In the genomic region with DNA sequence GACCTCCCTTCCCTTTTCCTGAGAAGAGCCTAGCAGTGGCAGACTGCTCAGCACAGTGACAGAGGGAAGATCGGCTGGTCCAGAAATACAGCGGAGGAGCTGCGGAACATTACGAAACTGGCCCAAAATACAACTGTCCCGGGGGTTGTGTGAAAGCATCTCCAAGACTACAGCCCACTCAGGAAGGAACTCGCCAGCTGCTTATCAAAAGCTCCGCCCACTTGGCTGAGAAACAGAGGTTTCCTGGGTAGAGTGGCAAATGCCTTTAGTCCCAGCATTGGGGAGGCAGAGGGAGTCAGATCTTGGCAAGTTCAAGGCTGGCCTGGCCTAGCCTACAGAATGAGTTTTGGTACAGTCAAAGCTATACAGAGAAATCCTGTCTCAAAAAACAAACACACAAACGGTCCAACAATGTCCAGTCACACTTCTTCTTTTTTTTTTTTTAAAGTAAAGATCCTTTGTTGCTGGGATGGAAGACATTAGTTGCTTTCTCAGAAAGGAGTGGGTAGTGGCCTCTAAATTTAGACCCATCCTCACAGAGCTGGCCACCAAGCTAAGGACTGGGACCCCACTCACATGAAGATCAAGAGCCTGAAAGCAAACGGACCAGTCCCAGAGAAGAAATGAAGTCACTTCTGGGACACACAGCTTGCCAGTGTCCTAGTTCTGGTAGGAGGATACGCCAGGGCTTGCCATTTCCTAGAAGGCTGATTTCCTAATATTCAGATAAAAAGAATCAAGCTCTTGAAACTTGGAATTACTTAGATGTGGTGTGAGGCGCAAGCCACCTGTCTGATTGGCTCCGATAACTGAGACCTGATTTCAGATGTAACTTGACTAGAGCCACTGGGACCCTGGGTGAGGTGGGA, we compare ENCODE assay signal across 9 mouse cellular contexts. TPM values are rescaled to one million over a fixed set of nuclear protein-coding genes. Genes with fewer than 3 reads are reported as not detected.
DNase-seq lines count a peak whose midpoint lies in the region; ATAC-seq and TF ChIP-seq lines count a peak whose summit lies in the region.
"Had no signal": no experiment of that assay in that cellular context is flagged by ENCODE, and none has a peak within 500 bp of the region (broad histone marks: within the 10 kb centered on the region; RNA-seq: fewer than 3 reads in every experiment).

No protein-coding gene starts in this region.

- no peak overlapping the region for H3K4me2 ChIP-seq in kidney, postnatal 0 days (ENCODE audit: low read length)
- peak overlapping the region; percentile 44 for H3K4me2 ChIP-seq in liver, embryonic 12.5 days
- H3K4me2 ChIP-seq: limb, embryonic 13.5 days had no signal

- H3K4me3 ChIP-seq in kidney, postnatal 0 days (replicated peaks; ENCODE audit: low read depth, low read length): no peak overlapping the region
- no peak overlapping the region for H3K4me3 ChIP-seq in liver, embryonic 12.5 days
- H3K4me3 ChIP-seq: limb, embryonic 13.5 days had no signal

- peak overlapping the region; percentile 31 for H3K27ac ChIP-seq in kidney, postnatal 0 days
- H3K27ac ChIP-seq in liver, embryonic 12.5 days: peak overlapping the region; percentile 22
- H3K27ac ChIP-seq: limb, embryonic 13.5 days had no signal

- H3K9me3 ChIP-seq in kidney, postnatal 0 days (replicated peaks; ENCODE audit: low read length): no peaks in the 10 kb centered on the region
- no peaks in the 10 kb centered on the region for H3K9me3 ChIP-seq in liver, embryonic 12.5 days (replicated peaks)
- H3K9me3 ChIP-seq: limb, embryonic 13.5 days had no signal

- H3K27me3 ChIP-seq in kidney, postnatal 0 days (ENCODE audit: insufficient read depth, low read length): no peaks in the 10 kb centered on the region
- H3K27me3 ChIP-seq in liver, embryonic 12.5 days (replicated peaks): no peaks in the 10 kb centered on the region
- H3K27me3 ChIP-seq: limb, embryonic 13.5 days had no signal

- 0 out of 2 replicates have a peak, but pooled peaks have one; percentile 14 for ATAC-seq in kidney, postnatal 0 days (replicated peaks; ENCODE audit: low FRiP score, low read depth)
- ATAC-seq in liver, embryonic 12.5 days: peak; percentile 53

- peak; percentile 64 for DNase-seq in kidney, adult 11 months
- DNase-seq in kidney, adult 18-20 months: no peak
- DNase-seq in c-Kit-positive CD71-negative TER-119-negative erythroid progenitor cells, embryonic 14.5 days (ENCODE audit: low read depth): peak; percentile 76
- peak; percentile 83 to 85 for DNase-seq in heart, adult 9 months (ENCODE audit: low spot score in 2 of 2)
- DNase-seq in kidney, postnatal 0 days (ENCODE audit: low spot score): peak; percentile 51
- DNase-seq in naive thymus-derived CD4-positive, alpha-beta T cell, adult 2 months (ENCODE audit: low read depth): peak; percentile 75
- peak; percentile 61 for DNase-seq in thymus, postnatal 25 days

- H3K9ac ChIP-seq in kidney, postnatal 0 days (ENCODE audit: low read depth, low read length): no peak overlapping the region
- peak overlapping the region; percentile 25; the same call in 1 of the 2 replicates for H3K9ac ChIP-seq in liver, embryonic 12.5 days
- H3K9ac ChIP-seq: limb, embryonic 13.5 days had no signal

- no peak for TF ChIP-seq CTCF in kidney, postnatal 0 days (IDR thresholded peaks at IDR 0.05; ENCODE audit: low read depth)

- H3K36me3 ChIP-seq in kidney, postnatal 0 days (ENCODE audit: insufficient read depth, low read length): no peaks in the 10 kb centered on the region
- peaks cover 21% of the 10 kb centered on the region for H3K36me3 ChIP-seq in liver, embryonic 12.5 days

- 64% methylated on average over 12 of the region's 12 CpGs for WGBS in kidney, postnatal 0 days
- 31% methylated on average over 12 of the region's 12 CpGs for WGBS in liver, embryonic 12.5 days (ENCODE audit: insufficient replicate concordance)

- peaks cover 29% of the 10 kb centered on the region for H3K4me1 ChIP-seq in kidney, postnatal 0 days (replicated peaks; ENCODE audit: insufficient read depth, low read length)
- H3K4me1 ChIP-seq in liver, embryonic 12.5 days: peaks cover 97% of the 10 kb centered on the region

RNA-seq across cellular contexts. Expression of gene Vps37b, which starts 12.5 kb away (rescaled TPM):
- polyA plus RNA-seq in kidney, postnatal 0 days (2015; fragmentation: Nextera tagmentation; extraction: Ambion mirVana): 30.7 and 31.7 TPM in 2 replicates
- 20.9 and 21.8 TPM in 2 replicates for polyA plus RNA-seq in liver, embryonic 12.5 days (2016; fragmentation: Nextera tagmentation; extraction: Ambion mirVana)

RNA-seq across cellular contexts. Expression of gene Hip1r, which starts 46.2 kb away (rescaled TPM):
- 24.8 and 28.4 TPM in 2 replicates for polyA plus RNA-seq in kidney, postnatal 0 days (2015; fragmentation: Nextera tagmentation; extraction: Ambion mirVana)
- polyA plus RNA-seq in liver, embryonic 12.5 days (2016; fragmentation: Nextera tagmentation; extraction: Ambion mirVana): 15.2 and 16.7 TPM in 2 replicates
